Mouse (Mus musculus) olfactory bulb, adult 2 months (tissue): ENCODE data around the gene Adnp.

ENCODE experiments used
- CTCF ChIP-seq: fragments of 200-500 bp; IDR thresholded peaks from 2 replicates; pipeline ENCODE4 v1.5.1; 2012; ENCODE audit warnings: low read depth, mild to moderate bottlenecking, low read length, moderate library complexity; ENCODE audit not compliant: insufficient read depth
- POLR2A ChIP-seq: fragments of 200-500 bp; IDR thresholded peaks from 2 replicates; pipeline ENCODE4 v1.6.1; 2012; ENCODE audit warnings: mild to moderate bottlenecking, low read depth, low read length, moderate library complexity; ENCODE audit not compliant: insufficient read depth

GRCm38 (mm10) chr2:168243278-168243677, 36.4 kb upstream of the Adnp start:
- TF ChIP-seq CTCF (no peak), POLR2A (no peak)
